Mouse (Mus musculus) heart, embryonic 13.5 days (tissue): ENCODE data around the gene Ctnna2. TPM values are rescaled to one million over a fixed set of nuclear protein-coding genes. Genes with fewer than 3 reads are reported as not detected.

Source experiments
- ATAC-seq: fragments of 200-750 bp; cut with Nextera tagmentation; 2 replicates; pipeline ENCODE4 v1.8.0; 2017; ENCODE audit warnings: moderate TSS enrichment; ENCODE audit not compliant: insufficient number of reproducible peaks, low FRiP score, low TSS enrichment; ENCODE audit errors: extremely low read depth
- H3K27ac ChIP-seq: fragments of 300-500 bp; sonication (generic); replicated peaks from 2 replicates; pipeline ENCODE4 v1.5.1; 2015; ENCODE audit warnings: moderate library complexity, mild to moderate bottlenecking, inconsistent platforms
- H3K27me3 ChIP-seq: fragments of 300-500 bp; sonication (generic); replicated peaks from 2 replicates; pipeline ENCODE4 v1.6.1; 2015; ENCODE audit warnings: mild to moderate bottlenecking, inconsistent platforms
- H3K36me3 ChIP-seq: fragments of 300-500 bp; sonication (generic); 2 replicates; pipeline ENCODE4 v1.6.1; 2015; ENCODE audit warnings: mild to moderate bottlenecking, inconsistent platforms
- H3K4me1 ChIP-seq: fragments of 300-500 bp; sonication (generic); 2 replicates; pipeline ENCODE4 v1.6.1; 2015; ENCODE audit warnings: inconsistent platforms
- H3K4me2 ChIP-seq: fragments of 300-500 bp; sonication (generic); 2 replicates; pipeline ENCODE4 v1.6.1; 2015; ENCODE audit warnings: inconsistent platforms, mild to moderate bottlenecking, moderate library complexity
- H3K4me3 ChIP-seq: fragments of 300-500 bp; sonication (generic); 2 replicates; pipeline ENCODE4 v1.5.1; 2015; ENCODE audit warnings: moderate library complexity, mild to moderate bottlenecking, inconsistent platforms
- H3K9ac ChIP-seq: fragments of 300-500 bp; sonication (generic); 2 replicates; pipeline ENCODE4 v1.6.1; 2015; ENCODE audit warnings: inconsistent platforms, mild to moderate bottlenecking, moderate library complexity
- H3K9me3 ChIP-seq: fragments of 300-500 bp; sonication (generic); 2 replicates; pipeline ENCODE4 v1.6.1; 2016; ENCODE audit warnings: inconsistent platforms
- WGBS: fragments of 180-500 bp; shearing (Covaris S2); methylation state at CpG from one replicate; pipeline ENCODE4 v1.1.7; 2015; ENCODE audit warnings: mixed read lengths; 5-methylcytosine and 5-hydroxymethylcytosine counted together
- polyA plus RNA-seq: library from polyadenylated mRNA; unstranded; fragments of >200 nt; fragmentation: Nextera tagmentation; extraction: Ambion mirVana; gene quantifications from 2 replicates; pipeline ENCODE4 v1.2.1, GENCODE M21; 2015

The Ctnna2 gene
- polyA plus RNA-seq, result 1.8 and 2.2 TPM in 2 replicates

DNA sequence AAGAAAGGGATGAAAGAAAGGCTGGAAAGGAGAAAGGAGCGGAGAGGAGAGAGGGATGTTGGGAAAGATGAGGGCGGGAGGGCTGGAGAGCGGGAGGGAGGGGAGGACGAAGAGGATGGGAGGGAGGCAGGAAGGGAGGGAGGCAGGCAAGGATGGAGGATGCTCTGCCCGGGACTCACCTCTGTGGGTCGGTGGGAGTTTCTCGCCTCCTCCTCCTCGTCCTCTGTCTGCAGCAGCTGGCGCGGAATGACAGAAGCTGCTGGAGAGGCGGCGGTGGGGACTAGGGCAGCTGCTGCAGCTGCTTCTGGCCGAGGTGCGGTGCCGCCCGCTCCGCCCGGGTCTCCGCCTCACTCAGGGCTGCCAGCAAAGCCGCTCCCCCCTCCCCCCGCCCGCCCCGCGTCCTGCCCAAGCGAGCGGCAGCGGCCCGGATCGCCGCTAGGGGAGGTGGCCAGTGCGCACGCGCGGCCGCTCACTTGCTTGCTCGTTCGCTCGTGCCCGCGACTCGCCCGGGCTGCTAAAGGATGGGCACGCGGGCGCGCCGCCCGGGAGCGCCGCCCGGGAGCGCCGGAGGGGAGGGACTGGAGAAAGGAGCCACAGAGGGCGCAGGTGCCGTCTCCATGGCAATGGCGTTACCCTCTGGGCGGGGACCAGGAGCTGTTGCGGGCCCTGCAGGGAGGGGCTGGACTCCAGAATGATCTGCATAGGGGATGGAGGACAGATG, at the start of gene Ctnna2:
TSS of gene Ctnna2 (minus strand) at position 459 of the 721 bp plus-strand sequence.
- Histone ChIP-seq H3K9ac (peak within 1 kb of the TSS; percentile 74), H3K4me3 (peak within 1 kb of the TSS; percentile 62), H3K27ac (no peak within 1 kb of the TSS), H3K36me3 (no peaks in the 10 kb centered on the region), H3K4me2 (peak within 1 kb of the TSS; percentile 85), H3K27me3 (peaks cover 24% of the 10 kb centered on the region), H3K9me3 (no peaks in the 10 kb centered on the region), H3K4me1 (peaks cover 9% of the 10 kb centered on the region; the same call in 1 of the 2 replicates)
- peak; percentile 70; the same call in 1 of the 2 replicates for ATAC-seq
- 1% methylated on average over 40 of the region's 58 CpGs for WGBS

DNA sequence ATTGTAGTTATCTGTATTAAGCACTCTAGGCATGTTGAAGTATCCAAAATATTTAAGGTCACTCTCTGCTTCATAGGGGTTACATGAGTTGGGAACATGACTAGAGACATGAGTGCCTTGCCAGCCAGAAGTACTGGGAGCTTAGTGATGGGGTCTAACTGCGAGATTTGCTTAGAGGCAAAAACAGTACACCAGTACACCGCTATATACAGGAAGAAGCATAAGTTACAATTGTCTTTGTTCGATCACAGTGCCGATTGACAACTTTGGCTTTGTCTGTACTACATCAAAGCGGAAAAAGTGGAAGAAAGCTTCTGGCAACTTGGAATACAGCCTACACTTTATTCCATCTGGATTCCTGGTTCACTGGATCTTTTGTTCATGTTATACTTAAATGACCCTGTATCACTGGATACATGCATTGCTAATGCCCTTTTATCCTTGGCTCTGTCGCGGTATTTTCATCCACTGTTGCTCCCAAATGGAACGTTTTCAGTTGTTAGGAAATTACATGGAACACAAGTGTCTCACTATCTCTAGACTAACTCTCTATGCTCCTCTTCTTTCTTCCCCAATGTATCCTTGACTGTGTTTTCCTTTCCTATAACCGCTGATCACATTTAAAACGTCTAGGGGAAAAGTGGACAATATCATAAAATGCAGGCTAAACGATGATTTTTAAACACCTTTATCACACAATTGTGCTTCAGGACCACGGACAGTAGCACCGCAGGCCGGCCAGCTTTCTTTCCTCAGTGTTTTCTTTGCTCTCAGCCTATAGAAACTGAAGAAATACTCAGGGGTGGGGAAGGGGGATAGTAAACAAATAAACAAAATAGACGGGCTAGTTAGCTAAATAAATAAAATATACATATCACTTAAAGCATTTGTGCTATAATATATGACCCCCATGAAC, 896 bp upstream of the Ctnna2 start:
- H3K4me1 ChIP-seq, result peaks cover 9% of the 10 kb centered on the region; the same call in 1 of the 2 replicates
- peak overlapping the region; percentile 62 for H3K4me3 ChIP-seq
- H3K9ac ChIP-seq, result no peak overlapping the region
- no peak overlapping the region for H3K27ac ChIP-seq
- no peaks in the 10 kb centered on the region for H3K36me3 ChIP-seq
- H3K4me2 ChIP-seq, result peak overlapping the region; percentile 85
- peaks cover 24% of the 10 kb centered on the region for H3K27me3 ChIP-seq
- H3K9me3 ChIP-seq, result no peaks in the 10 kb centered on the region
- ATAC-seq, result no peak
- WGBS, result 14% methylated on average over 15 of the region's 15 CpGs

DNA sequence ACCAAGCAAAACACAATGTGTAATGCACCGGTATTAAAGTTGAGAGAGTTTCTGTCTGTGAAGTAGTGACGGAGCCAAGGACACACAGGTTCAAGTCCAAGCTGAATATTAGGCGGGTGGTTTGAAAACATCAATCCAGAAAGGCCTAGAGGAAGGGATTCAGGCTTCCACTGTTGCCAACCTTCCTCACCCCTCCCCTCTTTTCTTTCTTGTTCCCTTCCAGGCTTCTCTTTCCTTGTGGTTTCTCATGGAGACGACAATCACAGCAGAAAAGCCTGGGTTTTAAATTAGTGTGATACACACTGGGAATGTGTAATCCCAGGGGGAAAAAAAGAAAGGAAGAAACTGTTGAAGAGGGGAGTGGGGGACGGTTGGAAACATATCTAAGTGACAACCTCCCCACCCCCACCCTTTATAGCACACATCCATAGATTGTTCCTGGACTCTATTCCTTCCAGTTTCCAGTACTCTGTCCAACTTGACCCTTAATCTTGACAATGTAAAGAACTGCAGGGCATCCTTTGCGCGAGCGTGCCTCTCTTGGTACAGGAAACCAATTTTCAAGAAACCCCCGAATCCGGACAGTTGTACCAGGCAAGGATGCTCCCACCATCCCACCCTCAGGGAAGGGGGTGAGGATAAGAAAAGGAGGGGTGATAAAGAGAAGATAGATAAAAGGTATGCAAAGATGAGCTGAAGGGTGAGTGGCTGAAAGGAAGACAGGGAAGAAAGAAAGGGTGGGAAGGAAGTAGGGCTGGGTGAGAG, 841 bp downstream of the Ctnna2 start:
- no peaks in the 10 kb centered on the region for H3K9me3 ChIP-seq
- H3K4me2 ChIP-seq, result peak overlapping the region; percentile 85
- peaks cover 24% of the 10 kb centered on the region for H3K27me3 ChIP-seq
- no peaks in the 10 kb centered on the region for H3K36me3 ChIP-seq
- peaks cover 9% of the 10 kb centered on the region; the same call in 1 of the 2 replicates for H3K4me1 ChIP-seq
- no peak for ATAC-seq
- no peak overlapping the region for H3K27ac ChIP-seq
- H3K9ac ChIP-seq, result peak overlapping the region; percentile 74
- WGBS, result 24% methylated on average over 10 of the region's 10 CpGs
- H3K4me3 ChIP-seq, result peak overlapping the region; percentile 62

DNA sequence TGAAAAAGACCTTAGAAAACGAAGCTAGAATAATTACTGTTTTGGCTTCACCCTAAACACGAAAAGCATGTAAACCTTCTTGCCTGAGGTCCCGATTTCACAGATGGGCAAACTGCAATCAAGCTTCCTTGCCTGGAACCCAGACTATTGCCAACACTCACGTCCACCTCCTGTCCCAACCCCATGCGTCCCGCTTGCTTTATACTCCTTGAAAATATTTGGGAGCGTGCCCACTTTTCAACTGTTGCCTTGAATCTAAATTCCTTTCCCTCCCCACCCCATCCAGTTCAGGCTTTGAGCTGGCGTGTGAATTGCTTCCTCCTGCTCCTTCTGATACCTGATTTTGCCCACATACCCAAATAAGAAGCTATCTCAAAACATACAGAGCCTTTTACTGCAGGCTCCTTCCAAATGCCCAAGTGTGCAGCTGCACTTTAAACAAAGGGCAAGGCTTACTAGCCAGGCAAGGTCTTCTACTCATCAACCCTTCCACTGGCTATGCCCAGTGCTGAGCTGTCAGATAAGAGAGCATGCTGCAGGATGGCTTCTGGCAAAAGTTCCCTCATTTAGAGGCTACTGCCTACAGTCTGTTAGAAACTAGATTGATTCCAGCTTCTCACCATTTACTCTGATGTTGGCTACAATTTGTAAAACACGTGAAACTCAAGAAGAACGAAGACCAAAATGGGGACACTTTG, 8.8 kb downstream of the Ctnna2 start:
- Histone ChIP-seq H3K4me1 (no peaks in the 10 kb centered on the region), H3K27ac (no peak overlapping the region), H3K9me3 (no peaks in the 10 kb centered on the region), H3K4me3 (no peak overlapping the region), H3K4me2 (no peak overlapping the region), H3K9ac (no peak overlapping the region), H3K36me3 (no peaks in the 10 kb centered on the region), H3K27me3 (no peaks in the 10 kb centered on the region)
- 51% methylated on average over 10 of the region's 10 CpGs for WGBS
- ATAC-seq, result no peak

DNA sequence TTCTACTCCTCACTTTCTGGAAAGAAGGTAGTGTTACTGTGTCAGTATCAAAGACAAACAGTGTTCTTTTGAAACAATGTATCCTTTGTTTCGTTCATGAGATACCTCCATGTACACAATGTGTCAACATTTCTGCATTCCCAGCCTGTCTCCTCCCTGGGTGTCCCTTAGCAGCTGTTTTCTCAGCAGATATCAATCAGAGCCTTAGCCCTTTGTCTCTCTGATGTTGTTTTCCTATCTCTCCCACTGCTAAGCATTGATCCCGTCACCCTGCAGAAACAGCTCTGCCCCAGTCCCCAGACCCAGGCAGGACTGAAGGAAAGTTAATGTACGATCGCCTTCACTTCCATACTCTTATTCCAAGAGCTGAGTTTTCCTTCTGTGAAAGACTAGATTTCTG, 9.7 kb downstream of the Ctnna2 start:
- Histone ChIP-seq H3K27me3 (no peaks in the 10 kb centered on the region), H3K36me3 (no peaks in the 10 kb centered on the region), H3K4me3 (no peak overlapping the region), H3K4me2 (no peak overlapping the region), H3K27ac (no peak overlapping the region), H3K4me1 (no peaks in the 10 kb centered on the region), H3K9ac (no peak overlapping the region), H3K9me3 (no peaks in the 10 kb centered on the region)
- WGBS, result 18% methylated on average over 4 of the region's 4 CpGs
- no peak for ATAC-seq

- H3K9me3 ChIP-seq, result no peaks in the 10 kb centered on the region
- no peaks in the 10 kb centered on the region for H3K36me3 ChIP-seq
- H3K4me2 ChIP-seq, result no peak overlapping the region
- no peak overlapping the region for H3K9ac ChIP-seq
- H3K4me3 ChIP-seq, result no peak overlapping the region
- H3K4me1 ChIP-seq, result no peaks in the 10 kb centered on the region
- no peak overlapping the region for H3K27ac ChIP-seq
- H3K27me3 ChIP-seq, result no peaks in the 10 kb centered on the region
- 47% methylated on average over 1 of the region's 1 CpGs for WGBS
- no peak for ATAC-seq
These were observed 17.5 kb downstream of the Ctnna2 start for GRCm38 (mm10) chr6:77962011-77962410.

DNA sequence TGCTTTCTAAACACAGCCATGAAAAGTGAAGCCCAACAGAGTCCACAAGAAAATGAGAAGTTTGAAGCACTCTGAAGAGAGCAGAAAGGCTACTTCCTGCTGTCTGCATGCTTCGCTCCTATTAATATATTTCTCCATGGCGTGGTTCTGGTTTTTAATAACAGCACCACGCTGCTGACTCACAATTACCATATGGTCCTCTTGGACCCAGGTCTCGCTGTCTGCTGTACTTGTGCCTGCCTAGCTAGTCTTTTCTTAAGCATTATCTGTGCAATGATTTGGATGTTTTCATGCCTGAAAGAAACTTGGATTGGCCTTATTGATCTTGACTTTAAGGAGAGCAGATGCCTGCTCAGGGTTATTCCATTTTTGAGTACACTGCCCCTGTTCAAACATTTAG, 28.2 kb downstream of the Ctnna2 start:
- Histone ChIP-seq H3K4me1 (no peaks in the 10 kb centered on the region), H3K27me3 (no peaks in the 10 kb centered on the region), H3K9ac (no peak overlapping the region), H3K4me3 (no peak overlapping the region), H3K27ac (no peak overlapping the region), H3K9me3 (no peaks in the 10 kb centered on the region), H3K4me2 (no peak overlapping the region), H3K36me3 (no peaks in the 10 kb centered on the region)
- WGBS, result 70% methylated on average over 4 of the region's 4 CpGs
- ATAC-seq, result no peak

- Histone ChIP-seq H3K36me3 (no peaks in the 10 kb centered on the region), H3K9me3 (no peaks in the 10 kb centered on the region), H3K4me1 (no peaks in the 10 kb centered on the region), H3K4me2 (no peak overlapping the region), H3K4me3 (no peak overlapping the region), H3K27me3 (no peaks in the 10 kb centered on the region), H3K27ac (no peak overlapping the region), H3K9ac (no peak overlapping the region)
- ATAC-seq, result no peak
- WGBS, result 71% methylated on average over 2 of the region's 2 CpGs
These were observed 28.8 kb downstream of the Ctnna2 start for GRCm38 (mm10) chr6:77950690-77951089.

GRCm38 (mm10) chr6:77929375-77929774, 50.1 kb downstream of the Ctnna2 start:
- Histone ChIP-seq H3K27ac (no peak overlapping the region), H3K4me3 (no peak overlapping the region), H3K9me3 (no peaks in the 10 kb centered on the region), H3K4me1 (no peaks in the 10 kb centered on the region), H3K36me3 (no peaks in the 10 kb centered on the region), H3K27me3 (no peaks in the 10 kb centered on the region), H3K4me2 (no peak overlapping the region), H3K9ac (no peak overlapping the region)
- no peak for ATAC-seq
- 70% methylated on average over 3 of the region's 3 CpGs for WGBS

DNA sequence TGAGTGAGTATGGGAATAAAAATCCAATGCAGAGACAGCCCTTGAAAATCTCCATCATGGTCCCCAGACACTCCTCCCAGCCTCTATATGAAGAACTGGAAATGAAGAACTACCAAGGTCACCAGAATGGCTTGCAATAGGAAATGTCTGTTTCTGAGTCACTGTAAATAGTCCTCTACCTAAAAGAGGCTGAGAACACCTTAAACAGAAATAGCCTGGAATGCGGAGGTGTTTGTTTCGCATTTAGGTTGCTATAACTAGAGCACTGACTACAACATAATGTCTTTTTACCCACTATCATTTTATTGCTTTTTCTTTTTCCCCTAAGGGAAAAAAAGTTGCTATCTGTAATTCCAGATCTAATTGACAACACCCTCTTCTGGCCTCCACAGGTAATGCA, 106.3 kb downstream of the Ctnna2 start:
- no peaks in the 10 kb centered on the region for H3K9me3 ChIP-seq

More for the DNA sequence above, 106.3 kb downstream of the Ctnna2 start:
- H3K27ac ChIP-seq, result no peak overlapping the region
- no peak for ATAC-seq
- H3K9ac ChIP-seq, result no peak overlapping the region
- no peaks in the 10 kb centered on the region for H3K4me1 ChIP-seq
- no peak overlapping the region for H3K4me2 ChIP-seq
- H3K4me3 ChIP-seq, result no peak overlapping the region
- H3K27me3 ChIP-seq, result no peaks in the 10 kb centered on the region
- H3K36me3 ChIP-seq, result no peaks in the 10 kb centered on the region
- WGBS, result 95% methylated on average over 2 of the region's 2 CpGs
